Mouse (Mus musculus) kidney, adult 2 months (tissue): ENCODE measurements around the gene Sgk1.

Source experiments
- CTCF ChIP-seq: fragments of 200-500 bp; conservative IDR thresholded peaks from 2 replicates; pipeline ENCODE4 v1.5.1; 2011; ENCODE audit warnings: low read depth, mild to moderate bottlenecking, control low read depth, low read length, moderate library complexity, mixed read lengths; ENCODE audit not compliant: insufficient read depth, insufficient read length
- POLR2A ChIP-seq: fragments of 200-500 bp; IDR thresholded peaks from one replicate; pipeline ENCODE4 v1.6.1; 2011; ENCODE audit warnings: low read depth, low read length, control low read depth

GRCm38 (mm10) chr10:21932791-21933190 lies 50.8 kb downstream of the Sgk1 start:
- no peak for TF ChIP-seq POLR2A
- TF ChIP-seq CTCF: no peak
